Mouse (Mus musculus) gastrocnemius, postnatal 25 days (tissue): Measurements from ENCODE around the gene Dld. TPM values are rescaled to one million over a fixed set of nuclear protein-coding genes. Genes with fewer than 3 reads are reported as not detected.

Experiments
- DNase-seq: peaks from one replicate; pipeline ENCODE4 v3.0.0; 2022
- long read RNA-seq, 2 experiments: library from polyadenylated mRNA; stranded (forward); transcript quantifications; one replicate each; pipeline ENCODE4 v2.0.0; 2021
- total RNA-seq, 2 experiments: library from RNA; stranded (reverse); gene quantifications; 1 replicate in 1 of 2; 2 replicates in 1 of 2; pipeline ENCODE4 v1.2.3; 2021

Gene Dld
- 100 to 1,000 TPM; 207 to 215 TPM for total RNA-seq
- long read RNA-seq, experiment 1, transcript Dld-201 (14 exons, 2,544 nt), result major isoform, 194 of 222 reads
- long read RNA-seq, experiment 1, partial matches to known transcripts, result 19 of 222 reads
- long read RNA-seq, experiment 1, other reads (novel, unspliced or antisense), result 9 of 222 reads
- long read RNA-seq, experiment 2, transcript Dld-201 (14 exons, 2,544 nt), result major isoform, 300 of 319 reads
- long read RNA-seq, experiment 2, partial matches to known transcripts, result 8 of 319 reads
- long read RNA-seq, experiment 2, other reads (novel, unspliced or antisense), result 11 of 319 reads

DNA sequence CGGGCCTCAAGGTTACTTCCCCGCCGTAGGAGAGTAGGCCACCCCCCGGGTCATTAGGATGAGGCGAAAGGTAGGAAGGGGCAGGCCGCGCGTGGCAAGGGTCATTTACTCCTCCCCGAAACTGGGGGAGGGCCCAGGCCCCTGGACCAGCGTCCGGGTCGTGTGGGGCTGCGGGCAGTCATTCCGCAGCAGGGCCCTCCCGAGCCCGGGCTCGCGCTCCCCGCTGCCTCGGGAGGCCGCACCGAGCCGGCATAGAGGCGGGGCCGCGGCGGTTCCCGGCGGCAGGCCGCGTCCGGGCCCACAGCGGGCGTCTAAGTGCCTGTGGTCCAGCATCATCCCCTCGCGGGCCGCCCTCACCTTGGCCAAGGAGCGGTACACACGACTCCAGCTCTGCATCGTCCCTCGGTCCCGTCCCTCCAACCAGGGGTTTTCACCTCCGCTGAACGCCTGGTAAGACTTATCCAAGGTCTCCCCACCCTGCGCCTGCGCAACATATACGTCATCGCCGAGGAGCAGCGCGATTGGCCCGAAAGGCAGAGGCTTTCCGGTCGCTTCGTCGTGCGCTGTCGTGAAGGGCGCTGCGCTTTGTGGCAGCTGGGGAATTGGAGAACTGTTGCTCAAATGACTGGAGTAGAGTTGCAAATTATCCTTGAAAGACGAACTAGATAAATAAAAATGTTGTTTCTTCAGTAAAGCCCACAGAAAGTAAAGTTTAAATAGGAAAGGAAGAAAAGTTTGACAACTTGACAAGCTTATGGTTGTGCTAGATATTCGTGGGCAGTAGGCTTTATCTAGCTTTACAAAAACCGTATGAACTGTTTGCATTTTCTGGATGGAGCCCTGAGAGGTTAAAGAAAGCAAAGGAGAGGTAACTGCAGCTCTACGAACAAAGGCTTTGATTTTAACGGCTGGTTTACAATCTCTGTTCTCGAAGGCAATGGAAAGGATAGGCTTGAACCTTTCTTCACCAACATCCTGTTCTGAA, at the start of gene Dld:
Gene Dld, minus strand, starts transcription at position 510 of the 985 bp plus-strand sequence.
- peak; percentile 94 for DNase-seq

- no peak for DNase-seq
Measured at GRCm38 (mm10) chr12:31400821-31401220, 49.6 kb upstream of the Dld start.

GRCm38 (mm10) chr12:31397709-31398108, 46.5 kb upstream of the Dld start:
- DNase-seq, result no peak

DNA sequence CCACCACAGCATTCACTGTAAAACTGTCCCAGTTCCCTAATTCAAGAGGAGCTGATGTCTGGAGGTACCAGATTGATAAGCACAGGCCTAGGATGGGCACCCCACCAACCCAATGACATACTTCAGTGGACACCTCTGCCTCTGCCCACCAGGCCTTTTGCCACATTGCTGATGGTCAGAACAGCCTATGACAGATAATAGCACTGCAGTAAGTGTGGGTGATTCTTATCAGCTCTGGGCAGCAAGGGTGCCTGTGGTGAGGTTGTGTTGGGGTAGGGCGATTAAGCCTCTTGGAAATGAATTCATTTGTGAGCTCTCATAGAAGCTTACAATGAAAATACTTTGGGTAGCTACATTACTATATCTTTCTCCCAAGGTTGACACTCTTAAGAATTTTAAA, 44.6 kb upstream of the Dld start:
- DNase-seq, result no peak

- DNase-seq, result no peak
Measured at GRCm38 (mm10) chr12:31391696-31392095, 40.4 kb upstream of the Dld start.

DNA sequence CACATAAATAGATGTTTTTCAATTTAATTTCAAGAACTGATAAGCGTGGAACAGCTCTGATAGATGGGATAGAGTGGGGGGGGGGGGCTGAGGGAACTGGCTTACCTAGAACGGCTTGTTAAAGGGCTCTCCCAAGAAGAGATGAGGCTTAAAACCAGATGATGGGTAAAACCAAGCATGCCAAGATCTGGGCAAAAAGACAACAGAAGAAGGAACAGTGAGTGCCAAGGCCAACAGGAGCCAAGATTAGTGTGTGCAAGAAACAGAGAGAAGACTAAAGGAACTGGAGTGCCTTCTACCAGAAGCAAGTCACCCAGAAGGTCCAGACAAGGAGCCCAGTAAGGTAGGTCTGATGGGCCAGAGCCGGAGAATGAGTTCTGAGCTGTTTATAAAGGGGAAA, 39.3 kb upstream of the Dld start, which contains the start of gene Slc26a3:
Gene Slc26a3, plus strand, starts transcription at position 301 of the 400 bp plus-strand sequence.
- no peak for DNase-seq

GRCm38 (mm10) chr12:31387303-31387702, 36.0 kb upstream of the Dld start:
- DNase-seq, result no peak

DNA sequence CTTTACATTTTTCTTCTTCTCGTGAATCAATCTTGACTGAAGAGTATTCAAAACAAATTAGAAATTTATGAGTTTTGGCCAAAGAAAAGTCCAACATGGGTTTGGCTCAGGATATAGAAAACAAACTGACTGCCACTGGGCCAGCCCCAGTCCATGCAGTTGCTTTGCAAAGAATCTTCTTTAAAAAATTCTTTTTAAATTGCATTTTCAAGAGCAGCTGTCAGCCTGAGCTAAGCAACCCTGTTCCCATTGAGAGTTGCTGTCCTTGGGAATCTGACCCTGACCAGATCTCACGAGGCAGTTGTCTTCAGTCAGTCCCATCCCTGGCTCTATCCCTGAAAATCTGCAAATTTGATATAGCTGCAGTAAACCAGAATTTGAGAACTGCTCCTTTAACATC, 31.2 kb upstream of the Dld start:
- DNase-seq, result no peak

DNA sequence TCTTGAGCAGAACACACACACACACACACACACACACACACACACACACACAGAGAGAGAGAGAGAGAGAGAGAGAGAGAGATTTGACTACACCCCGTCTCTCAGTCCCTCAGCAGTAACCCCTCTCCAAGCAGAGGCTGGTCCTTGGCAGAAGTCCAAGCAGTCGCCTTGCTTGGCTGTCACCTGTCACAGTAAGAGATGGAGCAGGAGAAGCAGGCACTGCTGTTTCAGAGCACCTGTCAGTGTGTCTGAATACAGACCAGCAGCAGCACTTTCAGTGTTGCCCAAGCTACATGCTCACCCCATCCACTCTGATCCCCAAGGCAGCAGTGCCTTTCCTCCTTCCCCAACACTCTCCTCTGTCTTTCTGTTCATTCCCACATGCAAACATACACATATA, 29.6 kb upstream of the Dld start:
- DNase-seq, result no peak

DNA sequence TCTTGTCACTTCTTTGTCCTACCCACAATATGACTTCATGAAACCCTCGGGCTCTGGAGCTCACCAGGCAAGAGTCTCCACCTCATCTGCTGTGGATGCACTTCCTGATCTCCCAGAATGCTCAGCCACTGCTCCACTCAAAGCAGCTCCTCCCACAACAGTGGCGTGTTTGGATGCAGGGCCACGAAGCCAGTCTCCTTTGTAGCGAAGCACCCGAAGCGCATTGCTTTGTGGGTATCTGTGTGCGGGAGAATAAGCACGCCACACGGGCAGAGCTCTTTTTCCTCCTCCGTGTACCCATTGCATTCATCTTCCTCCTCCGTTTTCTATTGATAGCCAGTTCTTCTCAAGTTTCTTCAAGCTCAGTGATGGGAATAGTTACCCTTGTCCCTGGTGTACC, 26.0 kb upstream of the Dld start:
- no peak for DNase-seq

DNA sequence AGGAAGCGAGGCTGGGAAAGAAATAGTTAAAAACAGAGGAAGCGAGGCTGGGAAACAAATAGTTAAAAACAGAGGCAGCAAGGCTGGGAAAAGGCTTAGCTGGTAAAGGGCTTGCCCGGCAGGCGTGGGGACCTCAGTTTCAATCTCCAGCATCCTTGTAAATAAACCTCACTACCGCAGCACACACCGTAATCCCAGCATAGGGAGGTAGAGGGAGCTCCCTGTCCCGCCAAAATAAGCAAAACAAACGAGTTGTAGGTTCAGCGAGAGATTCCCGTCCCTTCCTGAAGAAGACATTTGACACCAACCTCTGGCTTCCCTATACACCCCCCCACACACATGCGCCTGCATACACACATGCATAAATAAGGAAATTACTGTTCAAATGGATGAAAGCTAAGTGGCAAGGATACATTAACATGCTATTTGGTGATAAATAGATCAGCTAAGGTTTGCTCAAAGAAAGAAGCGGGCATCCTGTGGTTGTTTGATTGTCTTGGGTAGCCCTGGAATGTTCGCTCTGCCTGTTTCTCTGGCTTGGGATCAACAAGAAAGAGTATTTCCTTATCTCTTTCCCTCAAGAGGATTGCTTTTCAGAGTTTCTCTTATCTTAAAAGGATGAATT, 25.2 kb upstream of the Dld start:
- no peak for DNase-seq

- DNase-seq, result no peak
Measured at GRCm38 (mm10) chr12:31375283-31375615, 24.0 kb upstream of the Dld start.

- peak; percentile 32 for DNase-seq
Measured at GRCm38 (mm10) chr12:31374603-31375282, 23.5 kb upstream of the Dld start.

DNA sequence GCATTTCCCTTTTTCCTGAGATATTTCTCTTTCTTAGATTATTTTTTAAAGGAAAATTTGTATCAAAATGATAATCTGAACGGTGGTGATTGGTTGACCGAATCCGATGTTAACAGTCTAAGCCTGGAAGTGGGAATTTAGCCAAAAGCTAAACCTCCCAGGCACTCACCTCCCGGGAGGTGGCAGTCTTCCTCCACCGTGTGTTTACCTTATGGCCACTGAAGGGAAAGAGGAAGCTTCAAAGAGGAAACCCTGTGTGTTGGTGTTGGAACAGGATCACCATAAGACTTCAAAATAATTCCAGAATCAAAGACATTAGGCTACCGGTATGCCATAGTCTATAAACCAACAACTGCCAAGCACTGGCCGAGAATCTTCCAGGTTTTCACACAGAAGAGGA, 18.4 kb upstream of the Dld start:
- DNase-seq, result no peak

DNA sequence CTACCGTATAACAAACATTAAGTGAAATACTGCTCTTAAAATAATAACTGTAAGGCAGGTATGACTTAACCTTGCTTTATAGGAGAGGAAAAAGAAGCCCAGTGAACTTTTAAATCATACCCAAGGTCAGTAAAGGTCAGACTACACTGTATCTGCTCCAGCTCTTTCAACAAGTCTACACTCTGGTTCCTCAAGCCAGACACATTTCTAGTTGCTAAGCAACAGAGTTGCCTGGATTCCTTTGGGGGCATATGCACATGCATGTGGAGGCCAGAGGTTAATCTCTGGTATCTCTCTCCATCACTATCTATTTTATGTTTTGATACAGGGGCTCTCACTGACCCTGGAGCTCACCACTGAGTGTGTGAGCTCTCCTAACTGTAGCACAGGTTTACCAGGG, 17.9 kb upstream of the Dld start:
- DNase-seq, result no peak

- peak; percentile 45 for DNase-seq
Measured at GRCm38 (mm10) chr12:31367721-31368120, 16.5 kb upstream of the Dld start.

GRCm38 (mm10) chr12:31366428-31366827, 15.2 kb upstream of the Dld start:
- no peak for DNase-seq

DNA sequence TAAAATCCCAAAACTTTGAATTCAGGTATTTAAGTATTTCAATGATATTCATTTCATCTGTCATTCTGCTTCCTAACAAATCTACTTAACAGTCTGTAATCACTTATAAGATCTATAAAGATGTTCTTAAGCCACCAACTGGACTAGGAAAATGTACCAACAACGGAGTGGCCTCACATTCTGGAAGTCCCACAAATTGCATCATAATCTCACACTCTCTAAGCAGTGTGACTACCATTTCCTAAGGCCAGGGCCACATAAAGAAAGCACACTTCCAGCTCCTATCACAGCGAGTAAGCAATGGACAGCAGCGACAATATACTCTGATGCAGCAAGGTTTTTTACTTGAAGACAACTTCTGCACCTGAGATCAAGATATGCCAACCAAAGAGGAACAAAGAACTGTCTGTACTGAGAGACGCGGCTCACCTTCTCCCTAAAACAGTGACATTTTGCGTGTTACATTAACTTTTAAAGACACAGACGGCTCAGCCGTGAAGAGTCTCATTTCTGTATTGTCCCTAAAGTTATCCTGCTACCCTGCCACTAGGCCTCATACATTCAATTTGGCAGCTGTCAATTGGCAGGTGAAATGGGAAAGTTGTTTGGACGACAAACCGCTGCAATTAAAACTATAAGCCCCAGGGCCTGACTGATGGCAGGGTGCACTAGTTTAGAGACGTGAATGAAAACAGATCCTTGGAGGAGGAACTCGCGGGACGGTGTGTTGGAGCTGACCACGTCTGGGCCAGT, 886 bp downstream of the Dld start:
- DNase-seq, result no peak

GRCm38 (mm10) chr12:31333261-31333660, 18.0 kb downstream of the Dld start:
- no peak for DNase-seq

- no peak for DNase-seq
Measured at GRCm38 (mm10) chr12:31327139-31327538, 24.1 kb downstream of the Dld start.

DNA sequence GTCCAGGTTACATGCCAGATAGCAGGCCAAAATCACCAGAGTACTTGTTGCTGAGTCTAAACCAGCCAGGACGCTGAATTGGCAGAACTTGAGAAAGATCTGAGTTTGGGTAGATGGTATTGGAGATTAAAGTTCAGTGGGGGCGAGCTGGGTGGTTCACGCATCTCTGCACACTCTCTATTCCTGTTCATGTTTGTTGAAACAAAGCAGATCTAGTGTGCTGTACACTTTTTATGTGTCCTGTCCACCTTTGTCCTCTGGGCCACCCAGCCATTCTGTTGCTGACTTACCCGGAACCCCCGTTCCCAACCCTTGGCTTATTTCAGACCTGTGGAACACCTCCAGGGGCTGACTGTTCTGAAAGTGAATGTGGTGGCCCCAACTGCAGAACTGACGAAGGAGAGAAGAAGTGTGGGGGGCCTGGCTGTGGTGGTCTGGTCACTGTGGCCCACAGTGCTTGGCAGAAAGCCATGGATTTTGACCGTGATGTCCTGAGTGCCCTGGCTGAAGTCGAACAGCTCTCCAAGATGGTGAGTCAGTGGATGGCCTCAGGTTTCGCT, 28.0 kb downstream of the Dld start:
- no peak for DNase-seq
